Mouse (Mus musculus): ENCODE results near the gene Cypt3. TPM values are rescaled to one million over a fixed set of nuclear protein-coding genes. Genes with fewer than 3 reads are reported as not detected.

Cypt3 gene
- polyA plus RNA-seq (2012; ENCODE audit: low replicate concordance) = not detected in 2 replicates

GRCm38 (mm10) chrX:153558293-153558692 lies at the start of gene Cypt3:
Gene Cypt3 (plus strand): TSS chrX:153558593.

Other genes starting within 250 kb of the Cypt3 start
- gene Ubqln2, start 60.4 kb upstream of the Cypt3 start, polyA plus RNA-seq (2012; ENCODE audit: low replicate concordance) = 55.0 and 105 TPM in 2 replicates
- gene Kctd12b, start 137.8 kb downstream of the Cypt3 start, polyA plus RNA-seq (2012; ENCODE audit: low replicate concordance) = 0.16 and 0.68 TPM in 2 replicates
- gene Nbdy, start 165.0 kb downstream of the Cypt3 start, polyA plus RNA-seq (2012; ENCODE audit: low replicate concordance) = 10.7 and 21.1 TPM in 2 replicates